Mouse (Mus musculus): Measurements from ENCODE around the gene Apoa4.

Apoa4 gene

GRCm38 (mm10) chr9:46228491-46228890, 12.0 kb upstream of the Apoa4 start, which contains the start of gene Apoa1:
Gene Apoa1 (plus strand): TSS chr9:46228580.
- no peak for DNase-seq

DNA sequence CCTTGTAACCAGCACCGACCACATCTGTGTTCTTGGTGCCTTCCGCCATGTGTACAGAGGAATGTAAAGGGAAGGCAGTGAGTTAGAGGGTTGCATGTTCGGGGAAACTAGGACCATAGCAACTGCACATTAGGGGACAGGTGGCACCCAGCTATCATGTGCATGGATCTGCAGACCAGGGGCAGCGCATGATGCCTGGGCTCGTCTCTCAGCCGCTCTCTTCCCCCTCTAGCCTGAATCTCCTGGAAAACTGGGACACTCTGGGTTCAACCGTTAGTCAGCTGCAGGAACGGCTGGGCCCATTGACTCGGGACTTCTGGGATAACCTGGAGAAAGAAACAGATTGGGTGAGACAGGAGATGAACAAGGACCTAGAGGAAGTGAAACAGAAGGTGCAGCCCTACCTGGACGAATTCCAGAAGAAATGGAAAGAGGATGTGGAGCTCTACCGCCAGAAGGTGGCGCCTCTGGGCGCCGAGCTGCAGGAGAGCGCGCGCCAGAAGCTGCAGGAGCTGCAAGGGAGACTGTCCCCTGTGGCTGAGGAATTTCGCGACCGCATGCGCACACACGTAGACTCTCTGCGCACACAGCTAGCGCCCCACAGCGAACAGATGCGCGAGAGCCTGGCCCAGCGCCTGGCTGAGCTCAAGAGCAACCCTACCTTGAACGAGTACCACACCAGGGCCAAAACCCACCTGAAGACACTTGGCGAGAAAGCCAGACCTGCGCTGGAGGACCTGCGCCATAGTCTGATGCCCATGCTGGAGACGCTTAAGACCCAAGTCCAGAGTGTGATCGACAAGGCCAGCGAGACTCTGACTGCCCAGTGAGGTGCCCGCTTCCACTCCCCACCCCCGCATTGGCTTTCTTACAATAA, 10.7 kb upstream of the Apoa4 start:
- peak; percentile 88 for DNase-seq

DNA sequence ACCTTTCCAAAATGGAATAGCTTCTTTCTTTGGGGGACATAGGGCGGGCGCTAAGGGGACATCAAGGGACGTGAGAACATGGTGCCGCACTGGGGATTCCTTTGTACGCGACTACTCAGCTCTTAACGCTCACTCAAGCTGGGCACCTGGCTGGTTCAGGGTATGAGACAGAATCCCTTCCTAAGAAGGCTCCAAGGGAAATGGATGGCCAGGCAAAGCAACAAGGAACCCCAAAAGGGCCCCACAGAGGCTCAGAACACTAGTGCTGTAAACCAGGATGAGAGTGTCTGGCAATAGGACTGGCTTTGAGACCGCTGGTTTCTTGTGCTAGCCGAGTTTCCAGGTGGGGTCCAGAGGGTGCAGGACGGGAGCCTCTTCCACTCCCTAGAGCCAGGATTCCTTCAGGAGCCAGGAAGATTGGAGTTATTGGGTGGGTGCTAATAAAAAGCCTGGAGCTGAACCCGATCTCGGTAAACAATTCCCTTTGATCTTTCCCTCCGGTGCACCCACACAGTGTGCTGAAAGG, 10.0 kb upstream of the Apoa4 start:
- no peak for DNase-seq

DNA sequence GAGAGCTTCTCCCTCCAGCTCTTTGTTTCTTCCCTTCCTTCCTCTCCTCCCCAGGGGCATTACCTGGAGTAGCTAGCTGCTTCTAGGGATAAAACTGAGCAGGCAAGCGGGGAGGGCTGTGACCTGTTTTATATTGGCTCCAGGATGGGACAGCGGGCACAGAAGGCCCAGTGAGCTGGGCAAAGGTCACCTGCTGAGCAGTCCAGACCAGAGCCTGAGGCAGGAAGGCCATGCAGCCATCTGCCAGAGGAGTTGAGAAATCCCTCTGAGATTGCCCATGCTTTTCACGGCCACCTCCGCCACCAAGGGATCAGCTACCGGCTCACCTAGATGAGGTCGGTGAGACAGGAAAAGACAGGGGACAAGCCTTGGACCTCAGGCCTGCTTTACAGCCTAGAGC, 5.3 kb upstream of the Apoa4 start:
- no peak for DNase-seq

DNA sequence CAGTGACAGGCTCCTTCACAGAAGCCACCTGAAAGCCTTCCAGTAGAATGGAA, 5.1 kb upstream of the Apoa4 start, which contains the start of gene Apoc3:
Apoc3 (minus strand) TSS at position 41 of the 53 bp plus-strand sequence.
- no peak for DNase-seq

DNA sequence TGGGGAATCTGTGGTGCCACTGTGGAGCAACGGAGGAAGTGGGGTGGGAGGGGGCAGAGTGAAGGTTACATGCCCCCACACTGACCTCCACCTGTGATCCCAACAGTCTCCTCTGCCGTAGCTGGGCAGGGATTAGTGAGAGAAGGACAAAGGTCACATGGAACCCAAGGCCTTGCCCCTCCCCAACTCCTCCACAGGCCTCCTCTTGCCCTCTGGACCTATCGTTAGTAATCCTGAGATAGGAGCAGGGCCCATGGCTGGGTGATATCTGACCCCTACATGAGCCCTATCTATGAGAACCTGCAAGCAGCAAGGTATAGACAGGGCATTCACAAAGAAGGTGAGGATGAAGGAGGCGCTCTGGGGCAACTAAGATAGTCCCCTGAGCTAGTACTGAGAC, 4.8 kb upstream of the Apoa4 start:
- DNase-seq, result no peak

DNA sequence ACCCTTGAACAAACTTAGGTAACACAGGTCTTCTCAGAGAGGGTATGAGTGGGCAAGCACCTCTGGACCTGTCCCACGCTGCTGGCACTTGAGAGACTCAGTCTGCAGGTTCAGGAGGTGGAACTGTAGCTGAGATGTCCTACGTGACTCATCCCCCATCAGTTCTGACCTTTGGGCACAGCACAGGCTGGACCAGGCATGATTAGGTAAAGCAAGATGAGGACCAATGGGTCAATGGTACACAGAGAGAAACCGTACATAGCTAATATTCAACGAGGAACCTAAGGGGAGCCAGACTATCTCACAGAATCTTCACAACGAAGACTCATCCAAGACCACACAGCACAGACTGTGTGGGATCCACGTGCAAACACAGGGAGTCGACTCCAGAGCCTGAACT, 1.6 kb upstream of the Apoa4 start:
- no peak for DNase-seq

- no peak for DNase-seq
Measured at GRCm38 (mm10) chr9:46241818-46242217, 1.3 kb downstream of the Apoa4 start.

GRCm38 (mm10) chr9:46243122-46243521, 2.6 kb downstream of the Apoa4 start:
- no peak for DNase-seq

- no peak for DNase-seq
Measured at GRCm38 (mm10) chr9:46243584-46243983, 3.1 kb downstream of the Apoa4 start.

GRCm38 (mm10) chr9:46246752-46247324, 6.3 kb downstream of the Apoa4 start:
- DNase-seq, result peak; percentile 62

DNA sequence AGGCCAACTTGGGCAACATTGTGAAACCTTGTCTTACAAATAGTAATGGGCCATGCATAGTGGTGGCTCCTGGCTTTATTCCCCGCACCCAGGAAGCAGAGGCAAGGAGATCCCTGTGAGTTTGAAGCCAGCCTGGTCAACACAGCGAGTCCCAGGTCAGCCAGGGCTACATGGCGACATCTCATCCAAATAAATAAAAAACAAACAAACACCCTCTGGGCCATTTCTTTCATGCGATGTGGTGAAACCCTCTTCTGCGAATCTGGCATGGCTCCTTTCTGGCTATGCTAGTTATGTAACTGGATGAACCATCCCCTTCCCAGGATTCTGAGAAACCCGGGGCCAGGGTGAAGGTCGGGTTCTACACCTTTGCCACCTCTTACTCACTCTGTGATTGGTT, 15.7 kb downstream of the Apoa4 start:
- no peak for DNase-seq

GRCm38 (mm10) chr9:46256658-46257385, 16.3 kb downstream of the Apoa4 start:
- DNase-seq, result no peak

DNA sequence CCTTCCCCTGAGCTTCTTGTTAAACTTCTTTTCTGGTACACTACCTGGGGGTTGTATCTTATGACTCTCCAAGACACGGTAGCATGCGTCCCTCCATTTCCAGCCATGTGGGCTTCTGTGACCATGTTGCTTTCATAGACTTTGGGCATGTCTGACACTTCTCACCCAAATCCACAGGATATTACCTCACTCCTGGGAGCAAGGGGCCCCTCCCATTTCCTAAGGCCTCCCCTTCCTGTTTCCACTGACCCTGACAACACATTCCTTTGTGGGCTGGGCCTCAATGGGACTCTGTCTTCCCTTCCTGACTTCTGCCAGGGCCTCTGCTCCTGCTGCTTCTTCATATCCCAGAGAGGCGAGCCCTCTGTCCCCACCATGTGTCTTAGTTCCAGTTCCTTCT, 17.1 kb downstream of the Apoa4 start:
- no peak for DNase-seq

- DNase-seq, result no peak
Measured at GRCm38 (mm10) chr9:46259111-46259510, 18.6 kb downstream of the Apoa4 start.

- DNase-seq, result no peak
Measured at GRCm38 (mm10) chr9:46261131-46261530, 20.6 kb downstream of the Apoa4 start.

DNA sequence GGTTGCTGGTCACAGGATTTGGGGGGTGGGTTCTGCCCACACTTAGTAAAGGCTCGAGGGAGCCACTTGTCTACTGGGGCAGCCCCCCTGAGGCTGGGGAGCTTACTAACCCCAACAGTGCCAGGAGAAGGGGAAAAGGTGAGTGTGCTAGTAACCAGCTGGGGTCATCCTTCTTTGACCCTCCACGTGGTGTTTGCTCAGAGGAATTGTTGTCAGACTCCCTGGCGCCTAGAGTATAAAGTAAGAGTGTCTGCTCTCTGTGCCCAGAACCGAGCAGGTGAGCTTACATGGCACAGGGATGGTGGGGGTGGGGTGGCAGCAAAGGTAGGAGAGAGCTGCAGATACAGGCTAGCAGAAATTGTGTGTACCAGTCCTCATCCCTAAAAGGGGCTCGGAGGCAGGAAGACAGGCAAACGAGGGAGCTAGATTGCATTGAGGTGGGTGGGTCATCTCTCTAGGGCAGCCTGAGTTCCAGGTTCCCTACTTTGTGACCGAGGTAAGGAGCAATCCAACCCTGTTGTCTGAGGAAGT, 27.9 kb downstream of the Apoa4 start, which contains the start of gene Apoa5:
Apoa5 (plus strand) TSS at position 291 of the 531 bp plus-strand sequence.
- DNase-seq, result no peak

DNA sequence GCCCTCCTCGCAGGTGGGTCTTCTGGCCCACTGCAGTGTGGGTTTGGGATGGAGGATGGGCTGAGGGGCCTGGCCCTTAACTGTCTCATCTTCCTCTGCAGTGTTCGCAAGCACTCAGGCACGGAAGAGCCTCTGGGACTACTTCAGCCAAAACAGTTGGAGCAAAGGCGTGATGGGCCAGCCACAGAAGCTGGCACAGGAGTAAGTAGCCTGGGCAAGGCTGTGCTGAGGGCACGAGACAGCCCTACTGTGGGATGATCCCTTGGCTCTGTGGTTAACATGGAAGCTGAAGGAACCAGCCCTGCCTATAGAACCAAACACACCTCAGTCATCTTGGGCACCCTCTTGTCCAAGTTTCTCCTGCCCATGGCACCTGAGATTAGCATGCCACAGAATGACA, 28.6 kb downstream of the Apoa4 start:
- no peak for DNase-seq

DNA sequence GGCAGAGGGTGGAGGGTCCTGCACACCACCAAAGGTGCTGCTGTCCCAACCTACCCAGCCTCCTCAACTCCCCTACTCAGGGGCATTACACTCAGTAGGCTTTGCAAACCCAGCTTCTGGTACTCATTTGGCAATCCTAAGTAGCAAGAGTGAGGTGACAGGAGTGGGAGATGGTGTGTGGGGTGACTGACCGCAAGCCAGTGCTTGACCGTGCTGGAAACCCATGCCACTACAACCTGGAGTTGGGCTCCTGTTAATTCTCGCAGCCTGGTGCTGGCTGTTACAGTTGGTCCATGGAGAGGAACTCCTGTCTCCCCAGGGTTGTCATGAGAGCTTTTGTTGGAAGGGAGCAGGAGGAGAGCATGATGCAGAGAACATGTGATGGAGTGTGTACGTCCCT, 30.3 kb downstream of the Apoa4 start:
- no peak for DNase-seq

- no peak for DNase-seq
Measured at GRCm38 (mm10) chr9:46272070-46272469, 31.6 kb downstream of the Apoa4 start.

DNA sequence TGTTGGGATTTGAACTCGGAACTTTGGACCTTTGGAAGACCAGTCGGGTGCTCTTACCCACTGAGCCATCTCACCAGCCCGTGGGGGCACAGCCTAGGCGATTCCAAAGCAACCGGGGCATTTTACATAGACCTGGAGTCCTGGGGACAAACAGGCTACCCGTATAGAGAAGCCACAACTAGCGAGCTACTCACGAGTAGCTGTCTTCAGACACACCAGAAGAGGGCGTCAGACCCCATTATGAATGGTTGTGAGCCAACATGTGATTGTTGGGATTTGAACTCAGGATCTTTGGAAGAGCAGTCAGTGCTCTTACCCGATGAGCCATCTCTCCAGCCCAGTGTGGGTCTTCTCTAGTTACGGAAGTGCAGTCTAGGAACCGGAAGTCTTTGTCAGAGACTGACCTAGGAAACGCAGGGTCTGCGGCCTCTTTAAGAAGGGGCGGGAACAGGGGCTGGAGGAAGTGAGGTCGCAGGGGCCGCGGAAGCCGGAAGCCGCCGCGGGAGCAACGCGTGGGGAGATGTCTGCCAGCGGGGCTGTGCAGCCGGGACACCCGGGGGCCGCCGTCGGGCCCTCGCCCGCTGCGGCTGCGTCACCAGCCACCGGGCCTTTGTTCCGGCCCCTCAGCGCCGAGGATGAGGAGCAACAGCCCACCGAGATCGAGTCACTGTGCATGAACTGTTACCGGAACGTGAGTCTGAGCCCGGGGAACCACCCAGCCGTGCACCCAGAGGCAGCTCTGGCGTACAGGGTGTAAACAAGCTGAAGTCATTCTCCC, 32.4 kb downstream of the Apoa4 start, which contains the start of gene Zpr1:
Zpr1 (plus strand) TSS at position 388 of the 778 bp plus-strand sequence.
- DNase-seq, result peak; percentile 81

GRCm38 (mm10) chr9:46274494-46274893, 34.0 kb downstream of the Apoa4 start:
- no peak for DNase-seq
